Mouse (Mus musculus) skeletal muscle tissue, adult 2 months (tissue): ENCODE data around the gene Dnajc7.
A peak's percentile ranks its signal among the peaks of the same experiment; 100 is the strongest.
"Not testable (repeated sequence)": the region's sequence is repeated elsewhere in the genome, so short reads cannot be mapped to it uniquely, and the experiment has no call there.

Experiments
- DNase-seq: peaks from one replicate; pipeline ENCODE4 v3.0.0-alpha.2; 2012; ENCODE audit warnings: low read depth, low spot score

The Dnajc7 gene

GRCm38 (mm10) chr11:100549466-100549865 is 70.5 kb downstream of the Dnajc7 start:
- DNase-seq: no peak

- DNase-seq: no peak
Measured at GRCm38 (mm10) chr11:100548141-100548540, 71.8 kb downstream of the Dnajc7 start.

GRCm38 (mm10) chr11:100546955-100547354 is 73.0 kb downstream of the Dnajc7 start:
- no peak for DNase-seq

- DNase-seq: no peak
Measured at GRCm38 (mm10) chr11:100545746-100546085, 74.3 kb downstream of the Dnajc7 start.

- DNase-seq: peak; percentile 95
Measured at GRCm38 (mm10) chr11:100544832-100545745, 74.9 kb downstream of the Dnajc7 start, which contains the start of gene Ttc25. Gene Ttc25, plus strand, starts transcription at chr11:100545607.

- no peak for DNase-seq
Measured at GRCm38 (mm10) chr11:100541577-100541976, 78.4 kb downstream of the Dnajc7 start.

GRCm38 (mm10) chr11:100540966-100541365 is 79.0 kb downstream of the Dnajc7 start:
- DNase-seq: no peak

GRCm38 (mm10) chr11:100536466-100536865 is 83.5 kb downstream of the Dnajc7 start:
- no peak for DNase-seq

GRCm38 (mm10) chr11:100535996-100536395 is 84.0 kb downstream of the Dnajc7 start:
- no peak for DNase-seq

- not testable (repeated sequence) for DNase-seq
Measured at GRCm38 (mm10) chr11:100534821-100535220, 85.1 kb downstream of the Dnajc7 start.

GRCm38 (mm10) chr11:100534411-100534810 is 85.6 kb downstream of the Dnajc7 start:
- not testable (repeated sequence) for DNase-seq

GRCm38 (mm10) chr11:100533871-100534270 is 86.1 kb downstream of the Dnajc7 start:
- DNase-seq: no peak
